Mouse (Mus musculus) testis, adult 2 months (tissue): ENCODE data around the gene Mast3.

Experiments
- CTCF ChIP-seq: fragments of 200-500 bp; IDR thresholded peaks from 2 replicates; pipeline ENCODE4 v1.5.1; 2012; ENCODE audit warnings: low read depth, mild to moderate bottlenecking, inconsistent platforms, low read length, moderate library complexity; ENCODE audit not compliant: control insufficient read depth, insufficient read depth, insufficient replicate concordance
- POLR2A ChIP-seq: fragments of 200-500 bp; IDR thresholded peaks from 2 replicates; pipeline ENCODE4 v1.6.1; 2012; ENCODE audit warnings: low read depth, mild to moderate bottlenecking, inconsistent platforms, low read length, moderate library complexity; ENCODE audit not compliant: control insufficient read depth

DNA sequence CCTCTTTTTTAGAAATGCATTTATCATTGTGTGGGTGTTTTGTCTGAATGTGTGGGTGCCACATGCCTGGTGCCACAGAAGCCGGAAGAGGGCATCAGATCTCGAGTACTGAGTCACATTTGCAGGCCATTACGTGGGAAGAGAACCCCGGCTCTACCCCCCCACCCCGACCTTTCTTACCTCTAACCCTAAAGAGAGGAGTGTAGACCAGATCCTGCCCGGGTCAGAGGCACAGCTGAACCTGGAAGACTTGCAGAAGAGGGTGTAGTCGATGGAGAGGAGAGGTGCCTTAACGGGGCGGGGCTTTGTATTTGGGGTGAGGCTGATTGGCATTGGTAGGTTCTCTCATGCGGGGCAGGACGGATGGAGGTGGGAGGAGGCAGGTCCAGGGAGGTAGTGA, 60.0 kb downstream of the Mast3 start:
- no peak for TF ChIP-seq CTCF
- TF ChIP-seq POLR2A: no peak
